Mouse (Mus musculus) CD4-positive, CD25-positive, alpha-beta regulatory T cell, adult 4 months (primary cell): Measurements from ENCODE around the gene Cklf. TPM values are rescaled to one million over a fixed set of nuclear protein-coding genes. Genes with fewer than 3 reads are reported as not detected.
"Not testable (repeated sequence)": the region's sequence is repeated elsewhere in the genome, so short reads cannot be mapped to it uniquely, and the experiment has no call there.

ENCODE experiments used
- ATAC-seq: one replicate; pipeline ENCODE4 v1.8.0; 2017
- polyA plus RNA-seq, 2 experiments: library from polyadenylated mRNA; unstranded; fragments of 100-300 nt; shearing (Covaris generic); gene quantifications; one replicate each; pipeline ENCODE4 v1.2.1; 2017

Gene Cklf
- polyA plus RNA-seq, result 10 to 100 TPM; 99.5 TPM

DNA sequence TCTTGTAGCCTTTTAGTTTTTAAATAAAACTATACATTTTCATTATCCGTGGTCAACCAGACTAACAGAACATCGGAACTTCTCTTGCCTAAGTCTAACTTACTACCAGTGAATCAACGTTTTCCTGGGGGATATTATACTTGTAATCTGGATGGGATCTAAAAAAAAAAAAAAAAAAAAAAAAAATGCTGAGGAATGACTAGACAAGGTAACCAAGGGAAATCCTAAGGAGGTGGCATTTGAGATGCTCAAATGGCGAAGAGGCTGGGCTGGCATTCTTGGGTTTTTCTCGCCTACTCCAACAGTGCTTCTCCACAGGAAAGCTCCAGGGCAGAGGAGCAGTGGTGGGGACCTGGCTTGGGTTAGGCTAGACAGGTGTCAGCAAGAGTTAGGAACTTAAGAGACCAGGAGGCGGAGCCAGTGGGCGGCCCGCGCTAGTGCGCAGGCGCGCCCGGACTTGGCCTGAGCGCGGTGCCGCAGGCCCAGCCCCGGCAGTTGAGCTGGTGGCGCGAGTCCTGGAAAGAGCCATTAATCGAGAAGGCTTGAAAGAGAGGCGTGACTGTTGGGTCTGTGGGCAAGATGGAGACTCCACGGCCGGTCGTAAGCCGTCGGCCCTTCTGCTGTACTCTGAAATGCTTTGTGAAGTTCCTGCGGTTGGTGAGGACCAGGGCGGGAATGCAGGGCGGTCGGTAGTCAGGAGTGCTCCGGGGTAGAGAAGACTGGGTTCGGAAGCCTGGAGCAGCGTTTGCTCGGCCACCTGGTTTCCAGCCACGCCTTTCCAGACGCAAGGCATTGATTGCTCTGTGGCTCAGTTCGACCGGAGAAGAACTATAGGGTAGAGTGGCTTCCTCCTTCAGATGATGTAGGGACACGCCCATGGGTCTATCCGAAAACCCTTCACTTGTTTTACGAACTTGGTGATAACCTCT is at the start of gene Cklf:
Gene Cklf, plus strand, starts transcription at position 423 of the 929 bp plus-strand sequence.
- peak; percentile 38 for ATAC-seq

DNA sequence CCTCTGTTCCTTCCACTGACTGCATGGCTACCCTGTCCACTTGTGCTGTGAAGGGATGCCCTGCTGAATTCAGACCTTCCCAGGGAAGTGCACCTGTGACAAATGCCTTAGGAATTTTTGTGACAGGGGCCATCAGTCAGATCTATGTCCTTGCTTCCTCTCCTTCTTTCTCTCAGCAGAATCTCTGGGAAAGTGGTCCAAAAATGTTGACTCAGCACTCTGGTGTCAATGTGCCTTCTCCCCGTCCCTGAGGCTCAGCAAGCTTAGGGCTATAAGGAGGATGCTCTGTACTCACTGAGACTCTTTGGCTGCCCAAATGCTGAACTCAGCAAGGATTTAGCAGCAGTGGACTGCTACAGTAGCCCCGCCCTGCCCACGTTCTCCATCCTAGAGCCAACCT is 49.0 kb upstream of the Cklf start:
- no peak for ATAC-seq

DNA sequence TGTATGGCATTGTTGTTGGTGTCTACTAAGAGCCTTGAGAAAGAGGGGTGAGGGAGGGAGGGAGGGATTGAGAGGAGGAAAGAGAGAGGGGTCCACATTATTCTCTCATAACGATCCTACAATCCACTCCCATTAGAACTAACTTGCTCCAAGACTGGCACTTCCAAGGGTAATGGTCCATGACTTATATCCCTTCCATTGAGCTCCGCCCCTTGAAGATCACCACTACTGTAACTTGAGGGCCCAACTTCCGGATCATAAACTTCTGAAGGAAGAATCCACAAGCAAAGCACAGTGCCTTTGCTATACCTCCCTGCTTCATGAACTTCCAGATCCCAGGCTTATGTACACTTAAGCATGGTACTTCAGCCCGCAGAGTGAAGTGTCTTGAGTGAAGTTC is 48.3 kb upstream of the Cklf start:
- no peak for ATAC-seq

DNA sequence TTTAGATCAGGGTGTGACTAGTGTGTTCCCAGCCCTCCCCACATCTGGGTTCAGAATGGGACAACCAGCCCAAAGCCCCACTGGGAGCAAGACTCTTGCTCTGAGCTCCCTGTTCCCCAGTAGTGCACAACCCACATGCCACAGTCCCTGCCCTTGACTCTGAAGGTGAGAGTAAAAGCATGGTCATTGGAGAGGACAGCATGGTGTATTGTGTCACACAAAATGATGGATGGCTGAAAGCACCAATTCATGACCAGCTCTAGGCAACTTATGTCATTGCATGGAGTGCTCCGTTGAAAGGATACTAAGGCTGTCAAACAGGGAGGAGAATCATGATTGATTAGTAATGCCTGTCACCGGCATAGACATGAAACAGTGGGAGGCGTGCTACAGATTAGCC is 45.4 kb upstream of the Cklf start:
- no peak for ATAC-seq

DNA sequence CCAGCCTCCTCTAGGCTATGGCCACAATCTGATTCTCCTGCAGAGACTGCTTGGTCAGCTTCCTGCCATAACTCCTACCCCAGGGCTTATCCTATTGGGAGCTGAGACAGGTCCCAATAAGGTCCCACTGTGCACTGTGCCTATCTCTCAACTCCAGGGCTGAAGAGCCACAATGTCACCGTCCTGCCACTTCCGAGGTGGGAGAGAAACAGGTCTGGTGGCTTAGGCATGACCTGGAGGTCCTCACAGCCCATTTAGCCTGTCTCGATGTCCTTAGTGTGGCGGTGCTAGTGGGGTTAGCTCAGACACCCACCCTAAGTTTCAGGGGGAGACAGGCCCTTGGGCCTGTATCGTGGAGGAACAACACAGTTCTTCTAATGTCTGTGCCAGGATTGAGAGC is 33.1 kb upstream of the Cklf start:
- ATAC-seq, result no peak

DNA sequence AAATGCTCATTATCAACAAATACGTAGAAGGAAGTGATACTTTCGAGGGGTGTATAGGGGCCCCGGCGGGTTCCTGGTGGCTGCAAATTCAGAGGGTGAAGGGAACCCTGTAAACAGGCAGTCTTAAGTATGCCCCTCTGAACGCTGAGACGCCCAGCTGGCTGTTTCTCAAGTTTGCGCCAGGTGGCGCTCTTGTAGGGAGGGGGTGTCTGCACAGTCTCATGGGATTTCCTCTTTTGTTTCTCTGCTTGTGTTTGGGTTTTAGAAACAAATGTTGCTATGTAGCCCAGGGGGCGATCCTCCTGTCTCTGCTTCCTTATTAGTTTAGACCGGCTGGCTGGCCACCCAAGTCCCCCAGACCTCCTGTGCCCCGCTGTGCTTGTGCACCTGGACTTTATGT is 31.6 kb upstream of the Cklf start:
- ATAC-seq, result peak; percentile 86

DNA sequence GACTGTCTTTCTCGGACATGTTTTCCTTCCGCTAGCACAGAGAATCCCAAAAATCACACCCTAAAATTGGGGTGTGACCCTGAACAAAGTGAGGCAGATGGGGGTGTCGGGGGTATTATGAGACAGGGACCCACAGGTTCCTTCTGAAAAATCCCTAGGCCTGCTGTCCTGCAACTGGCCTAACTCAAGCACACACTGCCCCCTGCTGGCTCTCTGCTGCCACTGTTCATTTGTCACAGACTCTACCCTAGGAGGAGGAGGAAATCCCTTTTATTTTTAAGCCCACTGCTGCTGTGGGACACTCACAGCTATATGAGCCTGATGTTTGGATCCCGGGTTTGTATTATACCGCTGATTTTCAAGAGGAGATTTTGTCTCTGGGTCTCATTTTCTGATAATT is 30.9 kb upstream of the Cklf start:
- ATAC-seq, result peak; percentile 73

DNA sequence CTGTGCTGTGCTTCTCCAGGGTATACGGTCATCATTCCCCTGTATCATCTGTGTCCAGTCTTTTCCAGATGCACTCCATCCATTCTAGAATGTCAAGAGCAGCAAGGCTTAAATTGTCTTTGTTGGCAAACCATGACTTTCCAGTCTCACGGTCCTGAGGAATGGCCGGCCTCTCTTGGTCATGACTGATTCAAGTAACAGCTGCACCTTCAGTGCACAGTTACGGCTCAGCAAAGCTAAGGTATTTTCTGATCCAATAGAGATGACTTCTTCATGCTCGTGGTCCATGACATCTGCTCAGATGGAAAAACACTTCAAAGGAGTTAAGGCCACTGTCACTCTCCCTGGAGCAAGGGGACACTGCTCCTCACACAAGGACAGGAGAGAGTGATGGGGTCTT is 23.6 kb upstream of the Cklf start:
- ATAC-seq, result no peak

DNA sequence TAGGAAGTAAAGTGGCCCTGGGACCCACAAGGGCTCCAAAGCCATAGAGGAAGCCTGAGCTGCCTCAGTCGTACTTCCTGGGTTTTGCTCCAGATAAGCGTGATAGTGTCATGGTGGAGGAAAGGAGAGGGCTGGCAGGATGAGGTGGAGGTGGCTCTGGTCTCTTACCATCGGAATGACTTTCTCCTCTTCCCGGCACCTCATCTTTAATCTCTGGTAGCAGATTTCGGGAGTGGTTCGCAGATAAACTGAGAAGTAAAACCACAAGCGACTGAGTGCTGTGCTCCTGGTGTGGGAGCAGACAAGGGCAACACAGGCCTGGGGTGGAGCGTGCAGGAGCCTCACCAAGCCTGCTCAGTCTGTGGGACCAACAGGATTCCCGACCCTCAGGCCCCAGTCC is 20.3 kb upstream of the Cklf start:
- no peak for ATAC-seq

DNA sequence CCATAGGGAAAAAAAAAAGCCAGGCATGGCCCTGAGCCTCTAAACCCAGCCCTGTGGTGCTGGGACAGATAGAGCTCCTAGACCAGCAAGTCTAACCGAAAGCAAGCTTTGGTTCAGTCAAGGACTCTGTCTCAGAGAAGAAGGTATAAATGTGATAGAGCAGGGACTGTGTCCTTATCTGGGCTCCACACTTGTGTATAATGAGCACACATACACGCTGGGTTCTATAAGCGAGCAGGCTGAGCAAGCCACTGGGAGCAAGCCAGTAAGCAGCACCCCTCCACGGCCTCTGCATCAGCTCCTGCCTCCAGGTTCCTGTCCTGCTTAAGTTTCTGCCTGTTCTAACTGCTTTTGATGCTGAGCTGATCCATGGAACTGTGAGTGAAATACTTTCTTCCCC is 18.6 kb upstream of the Cklf start:
- ATAC-seq, result no peak

DNA sequence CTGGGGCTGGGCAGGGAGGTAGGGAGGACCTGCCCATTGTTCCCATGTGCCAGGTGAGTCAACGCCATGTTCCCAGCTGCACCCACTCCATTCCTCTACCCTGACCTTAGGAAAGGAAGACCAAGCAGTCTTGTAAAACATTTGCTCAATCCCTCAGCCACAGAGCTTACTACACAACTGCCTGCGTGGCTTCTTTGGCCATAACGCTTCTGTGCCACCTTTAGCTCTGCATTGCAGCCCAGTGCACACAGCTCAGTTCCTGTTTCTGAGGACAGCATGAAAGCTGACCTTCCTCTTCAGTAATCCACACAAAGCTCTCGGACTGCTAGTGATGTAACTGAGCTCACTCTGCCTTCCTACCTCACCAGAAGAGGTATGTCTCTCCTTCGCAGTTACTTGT is 17.7 kb upstream of the Cklf start:
- no peak for ATAC-seq

DNA sequence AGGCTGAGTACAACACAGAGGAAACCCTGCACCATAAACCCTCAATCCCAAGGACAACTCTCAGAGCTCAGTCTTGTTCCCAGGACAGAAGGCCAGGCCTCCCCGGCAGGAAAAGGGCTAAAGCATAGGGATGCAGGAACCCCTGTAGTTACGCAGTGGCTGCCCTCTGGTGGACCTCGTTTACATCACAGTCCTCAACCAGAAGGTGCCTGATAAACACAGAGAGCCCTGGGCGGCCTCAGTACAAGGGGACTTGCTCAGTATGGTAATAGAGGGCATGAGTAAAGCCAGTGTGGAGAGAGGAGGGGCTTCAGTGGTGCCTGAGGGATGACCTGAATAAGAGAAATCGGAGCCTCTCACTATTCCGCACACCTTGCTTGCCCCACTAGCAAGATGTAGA is 16.1 kb upstream of the Cklf start:
- ATAC-seq, result no peak

DNA sequence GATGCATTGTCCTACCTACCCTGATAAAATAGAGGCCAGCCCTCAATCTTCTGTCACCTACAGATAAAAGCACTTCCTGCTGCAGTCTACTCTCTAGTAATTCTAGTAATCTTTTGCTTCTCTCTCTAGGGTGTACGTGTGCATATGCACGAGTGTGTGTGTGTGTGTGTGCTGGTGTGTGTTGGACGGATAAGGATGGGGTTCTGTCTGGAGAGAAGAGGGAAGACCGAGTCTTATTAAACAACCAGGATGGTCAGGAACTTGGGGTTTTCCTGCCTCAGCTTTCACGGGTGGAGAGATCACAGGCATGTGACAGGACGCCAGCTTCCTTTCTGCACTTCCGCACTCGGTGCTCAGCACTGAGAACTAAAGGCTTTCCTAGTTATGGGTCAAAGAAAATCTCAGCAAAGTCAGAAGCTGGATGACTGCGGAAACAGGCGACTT is 11.2 kb upstream of the Cklf start:
- ATAC-seq, result peak; percentile 87

DNA sequence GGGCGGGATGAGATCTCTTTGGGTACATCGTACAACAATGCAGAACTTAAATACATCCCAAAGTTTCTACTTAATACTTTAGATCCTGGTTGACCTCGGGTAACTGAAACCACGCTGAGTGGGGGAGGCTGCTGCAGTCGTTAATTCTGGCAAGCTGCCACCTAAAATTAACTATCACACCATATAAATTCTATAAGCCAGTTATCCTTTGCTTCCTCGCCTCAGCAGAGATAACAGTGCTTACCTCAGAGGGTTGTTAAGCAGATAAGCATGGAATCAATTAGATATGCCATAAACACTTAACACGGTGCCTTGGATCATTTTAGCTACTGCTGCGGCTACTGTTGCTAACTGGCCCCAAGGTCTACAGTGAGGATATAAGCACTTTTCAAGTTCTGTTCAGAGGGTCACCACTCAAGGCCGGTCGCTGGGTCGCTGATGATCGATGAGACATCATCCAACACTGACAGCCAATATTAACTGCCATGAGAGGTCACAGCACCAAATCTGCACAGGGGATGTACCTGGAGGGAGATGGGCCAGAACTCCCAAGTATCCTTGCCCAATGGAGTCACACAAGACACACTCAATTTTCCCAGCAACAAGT is 8.5 kb upstream of the Cklf start:
- ATAC-seq, result no peak

DNA sequence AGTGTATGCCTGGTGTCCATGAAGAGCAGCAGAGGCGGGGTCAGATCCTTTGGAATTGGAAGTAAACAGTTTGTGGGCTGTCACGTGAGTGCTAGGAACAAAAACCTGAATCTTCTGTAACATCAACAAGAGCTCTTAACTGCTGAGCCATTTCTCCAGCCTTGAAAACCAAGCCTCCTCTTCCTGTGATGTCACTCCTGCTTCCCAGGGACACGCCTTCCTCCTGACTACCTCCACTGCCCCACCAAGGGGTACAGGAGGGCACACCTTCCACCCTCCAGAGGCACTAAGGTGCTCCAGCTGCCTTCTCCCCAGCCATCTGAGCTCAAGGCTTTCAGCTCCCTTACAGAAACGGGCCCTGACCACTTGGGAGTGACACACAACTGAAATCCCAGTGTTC is 4.0 kb upstream of the Cklf start:
- ATAC-seq, result no peak

DNA sequence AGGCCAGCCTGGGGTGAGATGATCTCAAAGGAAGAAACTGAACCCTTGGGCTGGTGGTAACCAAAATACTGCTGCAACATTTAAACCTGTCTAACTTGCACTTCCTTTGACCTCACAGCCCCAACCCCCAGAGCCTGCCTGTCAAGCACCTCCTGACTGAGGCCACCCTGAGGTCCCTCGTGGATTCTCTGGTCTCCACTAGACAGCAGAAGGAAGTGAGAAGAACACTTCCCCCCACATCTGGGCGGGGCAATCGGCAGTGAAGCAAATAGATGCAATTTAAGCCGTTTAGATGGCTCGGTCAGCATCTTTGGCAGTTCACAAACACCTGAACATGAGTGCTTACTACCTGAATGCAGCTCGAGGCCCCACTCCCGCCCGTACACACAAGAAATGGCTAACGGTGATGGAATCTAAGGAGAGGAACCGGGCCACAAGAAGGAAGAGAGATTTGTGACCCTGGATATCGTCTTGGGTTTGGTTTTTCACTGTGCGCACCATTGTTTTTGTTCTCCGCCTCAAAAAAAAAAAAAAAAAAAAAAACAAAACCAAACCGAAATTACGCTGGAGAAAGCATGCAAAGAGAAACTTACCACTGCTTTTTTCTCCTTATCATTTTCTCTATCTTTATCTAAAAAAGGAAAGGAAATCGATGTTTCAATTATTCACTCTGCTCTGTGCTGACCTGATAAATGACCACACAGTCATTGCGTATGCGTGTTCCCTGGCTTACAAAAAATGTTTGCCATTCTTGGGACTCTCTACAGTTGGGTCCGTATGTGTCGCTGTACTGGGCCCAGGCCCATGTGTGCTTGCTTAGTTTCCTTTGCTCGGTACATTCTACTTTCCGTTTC is 3.4 kb upstream of the Cklf start:
- ATAC-seq, result peak; percentile 60

DNA sequence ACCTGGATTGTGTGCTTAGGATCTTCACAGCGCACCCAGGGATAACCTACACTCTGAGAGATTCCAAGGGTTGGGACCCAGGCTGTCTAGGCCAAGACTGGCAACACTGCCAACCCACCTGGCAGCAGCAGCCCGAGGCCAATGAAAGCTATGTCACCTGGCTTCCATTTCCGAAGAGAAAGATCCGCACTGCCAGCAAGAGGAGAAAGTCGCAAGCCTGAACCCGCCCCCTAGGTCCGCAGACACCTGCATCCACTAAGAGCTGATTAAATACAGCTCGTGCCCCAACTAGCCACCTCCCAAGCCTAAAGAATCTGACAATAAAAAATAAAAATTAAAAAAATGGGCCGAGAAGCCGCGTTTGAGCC is 2.8 kb upstream of the Cklf start:
- peak; percentile 18 for ATAC-seq

DNA sequence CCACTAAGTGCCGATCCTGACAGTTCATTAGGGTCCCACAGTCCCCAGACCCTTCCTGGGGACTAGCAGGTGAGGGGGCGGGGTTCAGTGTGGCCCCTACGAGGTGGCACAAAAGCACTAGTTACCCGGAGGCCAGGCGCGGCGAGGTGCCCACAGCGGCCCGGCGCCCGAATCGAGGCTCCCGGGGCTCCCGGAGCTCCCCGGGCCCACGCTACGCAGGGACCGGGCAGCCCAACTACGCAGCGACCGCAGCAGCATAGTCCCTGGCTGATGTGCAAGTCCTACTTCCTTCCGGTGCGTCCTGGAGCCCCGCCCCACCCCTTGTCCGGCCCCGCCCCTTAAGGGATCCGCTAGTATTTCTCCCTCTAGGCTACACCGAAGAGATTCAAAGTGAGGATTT is 2.4 kb upstream of the Cklf start, which contains the start of gene Tk2:
Gene Tk2, minus strand, starts transcription at position 283 of the 400 bp plus-strand sequence.
- peak; percentile 73 for ATAC-seq

DNA sequence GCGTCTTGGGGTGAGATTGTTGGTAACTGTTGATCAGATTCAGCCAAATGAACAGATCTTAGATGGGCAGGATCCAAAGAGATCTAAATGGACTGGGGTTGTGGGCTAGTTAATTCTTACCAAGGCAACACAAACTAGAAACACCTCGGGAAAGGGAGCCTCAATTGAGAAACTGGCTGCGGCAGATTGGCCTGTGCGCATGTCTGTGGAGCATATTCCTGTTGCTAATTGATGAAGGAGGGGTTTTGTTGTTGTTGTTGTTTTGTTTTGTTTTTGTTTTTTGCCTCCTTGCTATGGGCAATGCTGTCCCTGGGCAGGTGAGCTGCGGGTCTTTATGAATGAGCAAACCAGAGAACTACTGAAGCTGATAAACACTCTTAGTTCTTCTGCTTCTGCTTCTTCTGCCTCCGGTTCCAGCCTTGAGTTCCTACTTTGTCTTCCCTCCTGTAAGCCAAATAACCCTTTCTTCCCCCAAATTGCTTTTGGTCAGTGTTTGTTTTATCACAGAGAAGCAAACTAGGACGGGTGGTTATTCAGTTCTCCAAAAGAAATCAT is 1.1 kb upstream of the Cklf start:
- ATAC-seq, result no peak

DNA sequence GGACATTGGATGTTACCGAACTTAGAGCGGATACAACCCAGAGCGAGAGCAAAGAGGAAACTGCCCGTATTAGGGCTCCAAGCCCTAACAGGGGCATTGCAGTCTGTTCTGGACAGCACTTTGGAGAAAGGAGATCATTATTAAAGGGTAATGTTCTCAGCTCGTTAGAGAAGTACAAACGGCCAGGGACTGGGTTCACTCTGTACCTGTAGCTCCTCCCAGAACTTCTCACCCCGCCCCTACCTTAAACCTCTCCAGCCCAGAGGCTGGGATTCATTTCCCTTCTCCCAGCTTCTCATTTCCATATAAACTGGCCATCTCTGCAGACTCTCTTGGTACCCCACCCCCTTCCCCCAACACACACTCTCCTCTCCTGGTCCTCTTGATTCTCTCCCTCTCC is 800 bp downstream of the Cklf start:
- no peak for ATAC-seq

DNA sequence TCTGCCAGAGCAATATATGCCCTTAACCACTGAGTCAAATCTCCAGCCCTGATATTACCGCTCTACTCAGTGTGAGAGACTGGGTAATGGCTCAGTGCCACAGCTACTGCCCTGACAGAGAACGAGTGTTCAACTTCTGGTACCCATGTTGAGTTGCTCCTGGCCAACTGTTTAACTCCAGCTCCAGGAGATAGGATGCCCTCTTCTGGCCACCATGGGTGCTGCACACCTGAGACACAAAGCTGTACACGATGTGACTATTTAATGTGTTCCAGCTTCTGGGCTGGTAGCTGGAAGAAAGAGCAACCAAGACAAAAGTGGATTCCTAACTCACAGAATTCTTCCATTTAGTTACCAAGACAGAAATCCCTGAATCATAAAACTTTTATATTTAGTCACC is 2.4 kb downstream of the Cklf start:
- peak; percentile 20 for ATAC-seq

DNA sequence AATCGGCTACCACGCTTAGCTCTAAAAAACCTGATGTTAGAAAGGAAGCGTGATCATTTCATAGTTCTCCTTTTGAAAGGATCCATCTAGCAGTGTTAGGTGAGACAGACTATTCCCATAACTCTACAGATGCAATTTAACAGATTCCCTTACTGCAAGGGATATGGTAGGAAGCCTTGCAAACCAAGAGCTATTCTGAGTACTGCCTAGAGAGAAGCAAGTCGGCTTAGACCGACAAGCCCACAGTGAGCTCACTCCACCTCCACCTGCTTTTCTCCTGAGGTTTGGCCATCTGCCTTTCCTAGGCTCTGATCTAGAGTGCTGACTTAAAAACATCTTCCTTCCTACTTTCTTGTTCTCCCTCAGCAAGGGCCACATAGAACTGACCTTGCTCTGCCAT is 11.1 kb downstream of the Cklf start:
- ATAC-seq, result not testable (repeated sequence)
